Mouse (Mus musculus): ENCODE measurements at regions not wholly inside any gene's neighbourhood (a gene's known extent, or its start where the extent isn't known, plus 50 kb on each side); places are given as distances from the start of the nearest gene placed in this dataset.

DNA sequence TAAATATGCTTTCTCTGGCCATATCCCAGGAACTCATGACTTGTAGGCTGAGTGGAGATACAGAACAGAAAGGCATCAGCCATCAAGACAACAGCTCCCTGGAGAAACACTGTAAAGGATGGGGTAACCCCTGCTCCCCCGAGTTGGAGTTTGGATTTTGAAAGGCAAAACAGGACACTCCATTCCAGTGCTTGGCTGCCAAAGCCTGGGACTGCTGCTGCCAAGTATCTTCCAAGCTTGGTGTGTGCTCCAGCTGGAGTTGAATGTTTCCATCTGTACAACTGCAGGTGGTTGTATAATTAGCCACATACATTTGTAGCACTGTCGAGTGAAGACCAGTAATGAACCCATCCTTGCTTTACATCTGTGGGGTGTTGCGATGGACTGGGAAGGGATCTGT, 62.1 kb downstream of the 4933412E24Rik start:
- WGBS = 76% methylated on average over 3 of the region's 3 CpGs
- H3K27me3 ChIP-seq (ENCODE audit: control insufficient read depth, insufficient read depth, low read length) = no peaks in the 10 kb centered on the region
- H3K4me1 ChIP-seq (ENCODE audit: control insufficient read depth, insufficient read depth, insufficient read length, low read length) = no peaks in the 10 kb centered on the region
- H3K36me3 ChIP-seq (ENCODE audit: control insufficient read depth, insufficient read depth, low read length) = no peaks in the 10 kb centered on the region
- TF ChIP-seq POLR2A (IDR thresholded peaks at IDR 0.05; ENCODE audit: low read depth, low read length) (no peak), CTCF (IDR thresholded peaks at IDR 0.05; ENCODE audit: extremely low read depth, insufficient read length, insufficient replicate concordance, low read depth, low read length) (no peak)
- no peak overlapping the region for H3K4me3 ChIP-seq (ENCODE audit: low read depth, low read length)
- no peak overlapping the region for H3K27ac ChIP-seq (ENCODE audit: insufficient read depth, low read depth, low read length)

DNA sequence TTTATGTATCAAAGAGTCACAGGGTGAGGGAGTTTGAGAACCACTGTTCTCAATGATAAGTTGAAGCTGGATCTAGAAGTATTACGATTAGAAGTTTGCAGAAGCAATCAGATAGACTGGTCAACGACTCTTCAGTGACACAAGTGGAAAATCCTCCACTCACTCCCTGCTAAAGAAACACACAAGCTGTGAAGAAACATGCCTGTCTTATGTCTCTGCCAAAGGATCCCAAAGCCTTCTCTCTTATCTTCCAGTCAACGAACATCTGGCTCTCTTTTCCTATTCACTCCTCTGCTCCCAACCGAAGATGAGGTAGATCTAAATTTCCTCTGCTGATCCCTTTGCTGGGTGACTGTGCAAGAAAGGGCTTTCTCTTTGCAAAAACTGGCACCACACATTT, 62.6 kb downstream of the 4933412E24Rik start:
- WGBS = 65% methylated on average over 4 of the region's 4 CpGs
- TF ChIP-seq POLR2A (IDR thresholded peaks at IDR 0.05; ENCODE audit: low read depth, low read length) (no peak), CTCF (IDR thresholded peaks at IDR 0.05; ENCODE audit: extremely low read depth, insufficient read length, insufficient replicate concordance, low read depth, low read length) (no peak)
- Histone ChIP-seq H3K36me3 (ENCODE audit: control insufficient read depth, insufficient read depth, low read length) (no peaks in the 10 kb centered on the region), H3K4me3 (ENCODE audit: low read depth, low read length) (no peak overlapping the region), H3K4me1 (ENCODE audit: control insufficient read depth, insufficient read depth, insufficient read length, low read length) (no peaks in the 10 kb centered on the region), H3K27me3 (ENCODE audit: control insufficient read depth, insufficient read depth, low read length) (no peaks in the 10 kb centered on the region), H3K27ac (ENCODE audit: insufficient read depth, low read depth, low read length) (no peak overlapping the region)

DNA sequence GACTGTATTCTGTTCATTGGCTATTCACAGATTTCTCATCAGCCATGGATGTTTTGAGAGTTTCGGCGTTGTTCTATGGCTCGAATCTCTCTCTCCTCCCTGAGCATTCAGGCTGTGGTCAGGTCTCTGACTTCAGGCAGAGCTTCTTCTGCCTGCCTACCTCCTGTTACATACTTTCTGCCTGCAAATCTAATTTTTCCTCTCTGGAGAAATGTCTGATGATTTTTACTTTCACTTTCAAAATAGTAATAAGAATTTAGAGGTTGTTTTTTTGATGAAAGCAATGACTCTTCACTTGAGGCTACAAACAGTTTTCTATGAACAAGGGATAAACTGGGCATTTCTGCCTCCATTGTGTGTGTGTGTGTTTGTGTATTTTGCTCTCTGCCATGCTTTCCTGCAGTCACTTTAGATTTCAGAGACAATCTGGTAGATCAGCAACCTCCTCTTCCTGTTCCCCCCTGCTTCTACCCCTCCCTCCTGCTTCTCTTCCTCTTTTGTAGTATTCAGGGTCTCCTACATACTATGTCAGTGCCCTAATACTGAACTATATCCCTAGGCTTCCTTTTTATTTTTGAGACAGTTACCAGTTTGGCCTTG, 65.7 kb downstream of the 4933412E24Rik start:
- 71% methylated on average over 3 of the region's 3 CpGs for WGBS
- H3K27ac ChIP-seq (ENCODE audit: insufficient read depth, low read depth, low read length) = no peak overlapping the region

DNA sequence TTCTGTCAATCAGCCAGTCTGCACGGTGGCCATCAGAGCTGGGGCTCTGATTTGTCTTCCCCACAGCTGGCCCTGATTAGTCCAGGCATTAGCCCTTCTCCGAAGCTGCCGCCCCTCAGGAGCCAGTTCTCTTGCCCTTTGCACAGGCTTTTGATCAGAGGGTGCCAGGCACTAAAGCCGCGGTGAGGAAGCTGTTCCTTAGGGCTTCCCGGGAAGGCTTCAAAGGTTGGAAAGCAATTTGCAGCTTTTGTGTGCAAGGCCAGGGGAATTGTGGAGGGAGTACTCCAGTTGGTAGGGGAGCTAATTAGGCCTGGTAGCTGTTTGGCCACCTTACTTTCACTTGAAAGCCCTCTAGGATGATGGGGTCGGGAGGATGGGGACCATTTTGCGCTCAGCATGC, 71.2 kb downstream of the 4933412E24Rik start:
- H3K4me3 ChIP-seq (ENCODE audit: low read depth, low read length) = no peak overlapping the region
- 32% methylated on average over 8 of the region's 8 CpGs for WGBS
- H3K36me3 ChIP-seq (ENCODE audit: control insufficient read depth, insufficient read depth, low read length) = no peaks in the 10 kb centered on the region
- TF ChIP-seq CTCF (IDR thresholded peaks at IDR 0.05; ENCODE audit: extremely low read depth, insufficient read length, insufficient replicate concordance, low read depth, low read length) (no peak), POLR2A (IDR thresholded peaks at IDR 0.05; ENCODE audit: low read depth, low read length) (no peak)
- H3K4me1 ChIP-seq (ENCODE audit: control insufficient read depth, insufficient read depth, insufficient read length, low read length) = no peaks in the 10 kb centered on the region
- H3K27ac ChIP-seq (ENCODE audit: insufficient read depth, low read depth, low read length) = no peak overlapping the region
- no peaks in the 10 kb centered on the region for H3K27me3 ChIP-seq (ENCODE audit: control insufficient read depth, insufficient read depth, low read length)

More for the DNA sequence above, 65.7 kb downstream of the 4933412E24Rik start:
- no peaks in the 10 kb centered on the region for H3K4me1 ChIP-seq (ENCODE audit: control insufficient read depth, insufficient read depth, insufficient read length, low read length)
- H3K36me3 ChIP-seq (ENCODE audit: control insufficient read depth, insufficient read depth, low read length) = no peaks in the 10 kb centered on the region
- TF ChIP-seq CTCF (IDR thresholded peaks at IDR 0.05; ENCODE audit: extremely low read depth, insufficient read length, insufficient replicate concordance, low read depth, low read length) (no peak), POLR2A (IDR thresholded peaks at IDR 0.05; ENCODE audit: low read depth, low read length) (no peak)
- H3K4me3 ChIP-seq (ENCODE audit: low read depth, low read length) = no peak overlapping the region
- H3K27me3 ChIP-seq (ENCODE audit: control insufficient read depth, insufficient read depth, low read length) = no peaks in the 10 kb centered on the region

DNA sequence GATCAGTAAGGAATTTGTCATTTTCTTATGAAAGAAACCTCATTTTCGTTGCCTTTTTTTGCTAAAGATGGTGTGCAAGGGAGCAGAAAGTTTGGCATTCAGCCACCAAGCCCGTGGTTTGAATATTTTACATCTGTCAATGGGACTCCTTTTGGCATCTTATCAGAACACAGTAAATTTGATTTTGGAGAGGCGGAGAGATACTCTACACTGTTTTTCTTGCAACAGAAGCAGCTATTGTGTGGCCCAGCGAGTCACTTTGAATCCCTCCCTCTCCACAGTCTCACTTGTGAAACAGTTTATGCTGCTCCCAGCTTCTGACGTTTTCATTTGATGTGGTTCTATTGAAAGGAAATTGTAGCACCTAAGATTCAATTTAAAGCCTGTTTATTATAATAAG, 79.9 kb downstream of the 4933412E24Rik start:
- no peaks in the 10 kb centered on the region for H3K36me3 ChIP-seq (ENCODE audit: control insufficient read depth, insufficient read depth, low read length)
- no peak overlapping the region for H3K27ac ChIP-seq (ENCODE audit: insufficient read depth, low read depth, low read length)
- H3K4me1 ChIP-seq (ENCODE audit: control insufficient read depth, insufficient read depth, insufficient read length, low read length) = no peaks in the 10 kb centered on the region
- H3K4me3 ChIP-seq (ENCODE audit: low read depth, low read length) = no peak overlapping the region
- H3K27me3 ChIP-seq (ENCODE audit: control insufficient read depth, insufficient read depth, low read length) = no peaks in the 10 kb centered on the region
- WGBS = 38% methylated on average over 5 of the region's 5 CpGs
- no peak for TF ChIP-seq POLR2A (IDR thresholded peaks at IDR 0.05; ENCODE audit: low read depth, low read length)
- no peak for TF ChIP-seq CTCF (IDR thresholded peaks at IDR 0.05; ENCODE audit: extremely low read depth, insufficient read length, insufficient replicate concordance, low read depth, low read length)

DNA sequence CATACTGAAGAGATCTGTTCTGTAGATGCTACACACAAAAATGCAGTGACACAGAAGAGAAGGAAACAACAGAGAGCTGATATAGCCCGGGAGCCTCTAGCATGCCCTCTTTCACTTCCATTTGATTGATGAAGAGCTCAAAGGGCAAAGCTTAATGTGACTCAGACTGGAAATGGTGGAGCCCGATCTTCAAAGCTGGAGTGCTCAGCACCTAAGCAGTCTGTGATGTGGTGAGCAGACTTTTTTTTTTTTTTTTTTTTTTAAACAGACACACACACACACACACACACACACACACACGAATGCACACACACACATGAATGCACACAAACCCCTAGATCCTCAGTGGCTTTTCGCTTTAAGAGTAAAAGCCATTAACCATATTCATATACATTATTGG, 102.6 kb downstream of the 4933412E24Rik start:
- TF ChIP-seq POLR2A (IDR thresholded peaks at IDR 0.05; ENCODE audit: low read depth, low read length) = no peak
- TF ChIP-seq CTCF (IDR thresholded peaks at IDR 0.05; ENCODE audit: extremely low read depth, insufficient read length, insufficient replicate concordance, low read depth, low read length) = no peak
- H3K4me1 ChIP-seq (ENCODE audit: control insufficient read depth, insufficient read depth, insufficient read length, low read length) = no peaks in the 10 kb centered on the region
- H3K27me3 ChIP-seq (ENCODE audit: control insufficient read depth, insufficient read depth, low read length) = no peaks in the 10 kb centered on the region
- no peak overlapping the region for H3K4me3 ChIP-seq (ENCODE audit: low read depth, low read length)
- no peaks in the 10 kb centered on the region for H3K36me3 ChIP-seq (ENCODE audit: control insufficient read depth, insufficient read depth, low read length)
- 38% methylated on average over 4 of the region's 4 CpGs for WGBS
- no peak overlapping the region for H3K27ac ChIP-seq (ENCODE audit: insufficient read depth, low read depth, low read length)

DNA sequence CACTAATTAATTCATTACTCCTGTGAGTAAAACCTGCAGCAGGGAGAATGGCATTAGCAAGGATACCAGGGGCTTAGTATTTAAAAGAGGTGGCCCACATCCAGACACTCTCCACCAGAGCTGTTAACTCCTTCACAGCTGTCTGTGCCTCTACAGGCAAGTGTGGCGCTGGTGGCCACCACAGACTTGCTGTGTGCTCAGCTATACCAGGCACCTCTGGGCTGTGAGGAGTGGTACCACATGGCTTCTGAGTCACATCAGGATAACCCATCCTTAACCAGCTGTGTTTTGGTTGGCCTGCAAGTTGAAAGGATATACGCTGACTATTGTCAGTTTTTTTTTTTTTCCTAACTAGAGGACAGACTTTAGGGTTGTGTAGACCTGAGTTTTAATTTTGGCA, 108.1 kb downstream of the 4933412E24Rik start:
- Histone ChIP-seq H3K4me1 (ENCODE audit: control insufficient read depth, insufficient read depth, insufficient read length, low read length) (no peaks in the 10 kb centered on the region), H3K36me3 (ENCODE audit: control insufficient read depth, insufficient read depth, low read length) (no peaks in the 10 kb centered on the region), H3K4me3 (ENCODE audit: low read depth, low read length) (no peak overlapping the region), H3K27me3 (ENCODE audit: control insufficient read depth, insufficient read depth, low read length) (no peaks in the 10 kb centered on the region), H3K27ac (ENCODE audit: insufficient read depth, low read depth, low read length) (no peak overlapping the region)
- WGBS = 89% methylated on average over 2 of the region's 2 CpGs
- TF ChIP-seq POLR2A (IDR thresholded peaks at IDR 0.05; ENCODE audit: low read depth, low read length) (no peak), CTCF (IDR thresholded peaks at IDR 0.05; ENCODE audit: extremely low read depth, insufficient read length, insufficient replicate concordance, low read depth, low read length) (no peak)

All from small intestine, adult 2 months (tissue).